Mouse (Mus musculus) kidney, embryonic 16.5 days (tissue): Measurements from ENCODE around the gene Pdhx. TPM values are rescaled to one million over a fixed set of nuclear protein-coding genes. Genes with fewer than 3 reads are reported as not detected.

ENCODE experiments used
- ATAC-seq: fragments of 200-750 bp; cut with Nextera tagmentation; 2 replicates; pipeline ENCODE4 v1.8.0; 2017; ENCODE audit warnings: moderate TSS enrichment; ENCODE audit not compliant: low FRiP score, low TSS enrichment
- H3K27ac ChIP-seq: fragments of 300-500 bp; sonication (generic); 2 replicates; pipeline ENCODE4 v1.5.1; 2014; ENCODE audit warnings: low read length
- H3K27me3 ChIP-seq: fragments of 300-500 bp; sonication (generic); 2 replicates; pipeline ENCODE4 v1.6.1; 2014; ENCODE audit warnings: low read length, control low read depth, mixed read lengths; ENCODE audit not compliant: insufficient read depth
- H3K36me3 ChIP-seq: fragments of 300-500 bp; sonication (generic); 2 replicates; pipeline ENCODE4 v1.6.1; 2014; ENCODE audit warnings: low read length, control low read depth, mixed read lengths; ENCODE audit not compliant: insufficient read depth
- H3K4me1 ChIP-seq: fragments of 300-500 bp; sonication (generic); 2 replicates; pipeline ENCODE4 v1.6.1; 2014; ENCODE audit warnings: low read length, control low read depth, mixed read lengths; ENCODE audit not compliant: insufficient read depth
- H3K4me2 ChIP-seq: fragments of 300-500 bp; sonication (generic); replicated peaks from 2 replicates; pipeline ENCODE4 v1.6.1; 2014; ENCODE audit warnings: low read depth, low read length
- H3K4me3 ChIP-seq: fragments of 300-500 bp; sonication (generic); 2 replicates; pipeline ENCODE4 v1.5.1; 2014; ENCODE audit warnings: mild to moderate bottlenecking, low read length
- H3K9ac ChIP-seq: fragments of 300-500 bp; sonication (generic); replicated peaks from 2 replicates; pipeline ENCODE4 v1.6.1; 2014; ENCODE audit warnings: low read length
- H3K9me3 ChIP-seq: fragments of 300-500 bp; sonication (generic); 2 replicates; pipeline ENCODE4 v1.6.1; 2016; ENCODE audit warnings: low read length, control low read depth
- WGBS: fragments of 180-500 bp; shearing (Covaris S2); extraction: QIAGEN DNeasy Blood & Tissue Kit; methylation state at CpG from one replicate; pipeline ENCODE4 v1.1.7; 2014; 5-methylcytosine and 5-hydroxymethylcytosine counted together
- polyA plus RNA-seq: library from polyadenylated mRNA; unstranded; fragments of >200 nt; fragmentation: Nextera tagmentation; extraction: Ambion mirVana; gene quantifications from 2 replicates; pipeline ENCODE4 v1.2.1, GENCODE M21; 2015

Pdhx gene
- polyA plus RNA-seq, 1 experiment from 2014 or later: 46.7 TPM

- peaks cover 7% of the 10 kb centered on the region for H3K36me3 ChIP-seq
- H3K27ac ChIP-seq: no peak overlapping the region
- WGBS: 15% methylated on average over 1 of the region's 1 CpGs
- H3K4me2 ChIP-seq: no peak overlapping the region
- no peaks in the 10 kb centered on the region for H3K27me3 ChIP-seq
- ATAC-seq: no peak; the same call in 1 of the 2 replicates
- no peaks in the 10 kb centered on the region for H3K9me3 ChIP-seq
- H3K4me3 ChIP-seq: no peak overlapping the region
- H3K4me1 ChIP-seq: no peaks in the 10 kb centered on the region
- no peak overlapping the region for H3K9ac ChIP-seq
Observed at GRCm38 (mm10) chr2:103086432-103086831, 13.1 kb upstream of the Pdhx start.

- H3K9ac ChIP-seq: no peak overlapping the region
- no peak overlapping the region for H3K4me2 ChIP-seq
- no peak overlapping the region for H3K27ac ChIP-seq
- no peaks in the 10 kb centered on the region for H3K27me3 ChIP-seq
- 78% methylated on average over 10 of the region's 10 CpGs for WGBS
- no peaks in the 10 kb centered on the region for H3K9me3 ChIP-seq
- no peak; the same call in 1 of the 2 replicates for ATAC-seq
- H3K4me3 ChIP-seq: no peak overlapping the region
- H3K4me1 ChIP-seq: no peaks in the 10 kb centered on the region
- peaks cover 7% of the 10 kb centered on the region for H3K36me3 ChIP-seq
Observed at GRCm38 (mm10) chr2:103085633-103086032, 12.3 kb upstream of the Pdhx start.

- H3K27ac ChIP-seq: no peak overlapping the region
- H3K9ac ChIP-seq: no peak overlapping the region
- H3K9me3 ChIP-seq: no peaks in the 10 kb centered on the region
- no peaks in the 10 kb centered on the region for H3K4me1 ChIP-seq
- H3K4me2 ChIP-seq: no peak overlapping the region
- peaks cover 9% of the 10 kb centered on the region for H3K36me3 ChIP-seq
- H3K27me3 ChIP-seq: no peaks in the 10 kb centered on the region
- 62% methylated on average over 5 of the region's 5 CpGs for WGBS
- no peak for ATAC-seq
- H3K4me3 ChIP-seq: no peak overlapping the region
Observed at GRCm38 (mm10) chr2:103084451-103084850, 11.1 kb upstream of the Pdhx start.

DNA sequence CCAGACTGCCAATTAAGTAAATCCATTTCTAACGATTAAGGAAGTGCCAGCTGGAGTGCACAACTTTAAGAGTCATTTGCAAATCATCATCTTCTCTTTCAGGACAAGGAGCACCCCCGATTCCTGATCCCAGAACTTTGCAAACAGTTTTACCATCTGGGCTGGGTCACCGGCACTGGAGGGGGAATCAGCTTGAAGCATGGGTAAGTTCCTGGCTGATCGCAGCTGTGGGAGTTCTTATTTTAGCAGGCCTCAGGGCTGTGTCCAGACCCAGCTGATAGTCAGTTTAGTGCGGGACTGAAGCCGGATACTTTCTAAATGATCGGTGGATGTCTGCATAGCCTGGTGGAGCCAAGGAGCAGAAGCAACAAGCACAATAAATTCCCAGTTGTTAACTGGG lies 9.5 kb upstream of the Pdhx start:
- no peak for ATAC-seq
- H3K4me2 ChIP-seq: no peak overlapping the region
- H3K36me3 ChIP-seq: peaks cover 5% of the 10 kb centered on the region; the same call in 1 of the 2 replicates
- WGBS: 76% methylated on average over 7 of the region's 7 CpGs
- H3K27me3 ChIP-seq: no peaks in the 10 kb centered on the region
- H3K4me1 ChIP-seq: peaks cover 4% of the 10 kb centered on the region; the same call in 1 of the 2 replicates
- H3K27ac ChIP-seq: no peak overlapping the region
- H3K9ac ChIP-seq: no peak overlapping the region
- no peak overlapping the region for H3K4me3 ChIP-seq
- no peaks in the 10 kb centered on the region for H3K9me3 ChIP-seq

DNA sequence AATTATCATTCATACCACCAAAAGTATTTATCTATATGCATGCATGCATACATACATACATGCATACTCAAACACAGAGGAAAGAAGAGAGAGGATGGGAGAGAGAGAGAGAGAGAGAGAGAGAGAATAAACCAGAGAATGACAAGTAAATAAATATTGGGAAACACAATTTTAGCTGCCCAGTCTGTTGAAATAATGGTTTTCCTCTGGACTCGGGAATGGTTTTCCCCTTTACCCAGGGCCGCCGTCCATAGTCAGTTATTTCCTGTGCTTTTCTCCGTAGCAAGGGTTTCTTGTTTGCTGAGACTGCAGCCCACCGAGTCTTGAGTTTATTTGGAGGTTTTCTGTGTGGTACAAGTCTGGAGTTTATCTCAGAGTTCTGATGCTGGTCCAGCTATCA lies 8.4 kb upstream of the Pdhx start:
- no peak for ATAC-seq

DNA sequence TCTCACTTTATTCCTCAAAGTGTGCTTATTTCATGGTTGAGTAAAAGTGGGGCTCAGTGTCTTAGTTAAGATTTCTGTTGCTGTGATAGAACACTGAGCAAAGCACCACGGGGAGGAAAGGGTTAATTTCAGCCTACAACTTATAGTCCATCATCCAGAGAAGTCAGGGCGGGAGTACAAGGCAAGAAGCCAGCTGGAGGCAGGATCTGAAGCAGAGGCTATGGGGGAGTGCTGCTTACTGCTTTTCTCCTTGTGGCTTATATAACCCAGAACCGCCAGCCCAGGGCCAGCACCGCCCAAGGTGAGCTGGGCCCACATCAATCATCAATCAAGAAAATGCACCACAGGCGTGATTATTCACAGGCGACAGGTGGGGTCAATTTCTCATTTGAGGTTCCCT lies 7.8 kb upstream of the Pdhx start:
- no peaks in the 10 kb centered on the region for H3K9me3 ChIP-seq
- no peak overlapping the region for H3K27ac ChIP-seq
- H3K4me3 ChIP-seq: no peak overlapping the region
- WGBS: 36% methylated on average over 6 of the region's 6 CpGs
- peaks cover 4% of the 10 kb centered on the region; the same call in 1 of the 2 replicates for H3K4me1 ChIP-seq
- H3K27me3 ChIP-seq: no peaks in the 10 kb centered on the region
- peaks cover 5% of the 10 kb centered on the region; the same call in 1 of the 2 replicates for H3K36me3 ChIP-seq
- no peak overlapping the region for H3K9ac ChIP-seq
- ATAC-seq: 0 out of 2 replicates have a peak, but pooled peaks have one; percentile 57
- H3K4me2 ChIP-seq: no peak overlapping the region

More for the DNA sequence above, 8.4 kb upstream of the Pdhx start:
- H3K9ac ChIP-seq: no peak overlapping the region
- WGBS: 71% methylated on average over 5 of the region's 5 CpGs
- H3K36me3 ChIP-seq: peaks cover 5% of the 10 kb centered on the region; the same call in 1 of the 2 replicates
- H3K4me1 ChIP-seq: peaks cover 4% of the 10 kb centered on the region; the same call in 1 of the 2 replicates
- no peak overlapping the region for H3K4me2 ChIP-seq
- no peaks in the 10 kb centered on the region for H3K27me3 ChIP-seq
- no peaks in the 10 kb centered on the region for H3K9me3 ChIP-seq
- no peak overlapping the region for H3K27ac ChIP-seq
- no peak overlapping the region for H3K4me3 ChIP-seq

GRCm38 (mm10) chr2:103070586-103070985 lies 2.7 kb downstream of the Pdhx start:
- 63% methylated on average over 3 of the region's 3 CpGs for WGBS
- ATAC-seq: no peak
- no peaks in the 10 kb centered on the region for H3K36me3 ChIP-seq
- no peak overlapping the region for H3K27ac ChIP-seq
- H3K27me3 ChIP-seq: no peaks in the 10 kb centered on the region
- H3K4me3 ChIP-seq: no peak overlapping the region
- no peaks in the 10 kb centered on the region for H3K9me3 ChIP-seq
- no peak overlapping the region for H3K9ac ChIP-seq
- H3K4me1 ChIP-seq: peaks cover 40% of the 10 kb centered on the region
- no peak overlapping the region for H3K4me2 ChIP-seq

DNA sequence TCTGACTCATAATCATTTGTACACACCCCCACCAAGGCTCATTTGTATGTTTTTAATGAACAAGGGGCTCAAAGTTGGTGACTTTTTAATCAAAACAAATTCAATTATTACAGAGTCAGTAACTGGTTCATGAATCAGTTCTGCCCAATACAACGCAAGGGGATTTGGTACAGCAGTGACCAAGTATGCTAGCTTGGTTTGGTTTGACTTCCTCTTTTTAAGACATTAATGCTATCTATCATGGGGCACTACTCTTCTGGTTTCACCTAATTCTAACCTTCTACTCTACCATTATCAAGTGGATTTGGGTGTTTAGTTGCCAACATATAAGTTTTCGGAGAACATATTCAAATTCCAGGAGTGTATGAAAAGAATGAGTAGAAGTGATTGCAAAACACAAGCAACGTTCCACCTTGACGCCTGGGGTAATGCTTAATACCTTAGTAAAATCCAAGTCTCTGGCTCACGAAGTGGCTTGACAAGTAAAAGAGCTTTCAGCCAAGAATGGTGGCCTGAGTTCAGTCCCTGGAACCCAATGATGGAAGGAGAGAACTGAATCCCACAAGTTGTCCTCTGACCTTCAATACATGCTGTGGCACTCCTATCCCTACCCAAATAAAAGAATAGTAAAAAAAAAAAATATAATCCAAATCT lies 3.4 kb downstream of the Pdhx start:
- no peak overlapping the region for H3K4me2 ChIP-seq
- 94% methylated on average over 5 of the region's 5 CpGs for WGBS
- no peak overlapping the region for H3K9ac ChIP-seq
- H3K4me3 ChIP-seq: no peak overlapping the region
- peaks cover 40% of the 10 kb centered on the region for H3K4me1 ChIP-seq
- ATAC-seq: no peak
- H3K27me3 ChIP-seq: no peaks in the 10 kb centered on the region
- H3K27ac ChIP-seq: no peak overlapping the region
- no peaks in the 10 kb centered on the region for H3K36me3 ChIP-seq
- H3K9me3 ChIP-seq: no peaks in the 10 kb centered on the region

DNA sequence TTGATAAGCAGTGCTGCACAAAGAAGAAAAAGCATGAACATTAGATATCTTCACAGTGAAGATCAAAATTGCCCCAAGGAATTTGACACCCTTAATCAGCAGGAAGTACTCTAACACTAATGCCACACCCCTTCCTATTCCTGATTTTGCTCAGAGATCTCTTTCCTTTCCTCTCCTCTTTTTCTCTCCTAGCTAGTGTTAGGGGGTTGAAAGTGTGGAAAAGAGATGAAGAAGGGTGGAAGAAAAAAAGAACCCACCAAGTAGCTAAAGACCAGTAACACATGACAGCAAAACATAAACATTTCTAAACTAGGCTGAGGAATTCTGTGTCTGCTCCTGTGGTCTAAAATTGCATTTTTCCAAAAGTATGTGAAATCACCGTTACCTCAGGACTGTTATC lies 4.7 kb downstream of the Pdhx start:
- WGBS: 78% methylated on average over 1 of the region's 1 CpGs
- H3K9ac ChIP-seq: no peak overlapping the region

GRCm38 (mm10) chr2:103067552-103068207 lies 5.6 kb downstream of the Pdhx start:
- ATAC-seq: 0 out of 2 replicates have a peak, but pooled peaks have one; percentile 42
- Histone ChIP-seq H3K9me3 (no peaks in the 10 kb centered on the region), H3K36me3 (no peaks in the 10 kb centered on the region), H3K4me1 (peaks cover 35% of the 10 kb centered on the region), H3K4me2 (no peak overlapping the region), H3K27ac (no peak overlapping the region), H3K4me3 (no peak overlapping the region), H3K9ac (no peak overlapping the region), H3K27me3 (no peaks in the 10 kb centered on the region)
- 81% methylated on average over 2 of the region's 2 CpGs for WGBS

More for the DNA sequence above, 4.7 kb downstream of the Pdhx start:
- Histone ChIP-seq H3K27me3 (no peaks in the 10 kb centered on the region), H3K9me3 (no peaks in the 10 kb centered on the region), H3K27ac (no peak overlapping the region), H3K36me3 (no peaks in the 10 kb centered on the region), H3K4me1 (peaks cover 35% of the 10 kb centered on the region), H3K4me2 (no peak overlapping the region), H3K4me3 (no peak overlapping the region)
- ATAC-seq: no peak
